Mouse (Mus musculus) liver, postnatal 0 days (tissue): ENCODE measurements around the gene Slc24a4.

Source experiments
- CTCF ChIP-seq: sonication (generic); IDR thresholded peaks from 2 replicates; pipeline ENCODE4 v1.5.1; 2016; ENCODE audit warnings: antibody characterized with exemption, low read depth
- EP300 ChIP-seq: IDR thresholded peaks from 2 replicates; pipeline ENCODE4 v1.6.1; 2016; ENCODE audit warnings: antibody characterized with exemption, low read depth, mild to moderate bottlenecking

DNA sequence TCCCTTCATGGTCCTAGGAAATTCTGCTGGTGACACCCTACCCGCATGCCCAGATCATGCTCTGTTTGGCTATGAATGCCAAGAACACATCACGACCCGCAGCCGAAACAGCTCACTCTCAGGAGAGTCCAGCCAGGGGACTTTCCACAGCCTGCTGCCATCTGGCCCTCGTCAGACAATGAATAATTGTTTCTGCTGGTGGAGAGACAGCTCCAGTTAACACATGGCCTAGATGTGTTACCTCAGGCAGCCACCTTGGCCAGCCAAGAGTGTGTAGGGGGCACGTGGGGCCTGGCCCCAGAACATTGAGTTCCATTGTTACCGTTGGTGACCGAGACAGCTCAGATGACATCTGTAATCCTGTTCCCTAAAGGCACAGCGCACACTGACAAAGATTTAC is 74.4 kb downstream of the Slc24a4 start:
- no peak for TF ChIP-seq CTCF
- no peak for TF ChIP-seq EP300
